Mouse (Mus musculus): ENCODE measurements around the gene Tlr5.

Tlr5 gene

DNA sequence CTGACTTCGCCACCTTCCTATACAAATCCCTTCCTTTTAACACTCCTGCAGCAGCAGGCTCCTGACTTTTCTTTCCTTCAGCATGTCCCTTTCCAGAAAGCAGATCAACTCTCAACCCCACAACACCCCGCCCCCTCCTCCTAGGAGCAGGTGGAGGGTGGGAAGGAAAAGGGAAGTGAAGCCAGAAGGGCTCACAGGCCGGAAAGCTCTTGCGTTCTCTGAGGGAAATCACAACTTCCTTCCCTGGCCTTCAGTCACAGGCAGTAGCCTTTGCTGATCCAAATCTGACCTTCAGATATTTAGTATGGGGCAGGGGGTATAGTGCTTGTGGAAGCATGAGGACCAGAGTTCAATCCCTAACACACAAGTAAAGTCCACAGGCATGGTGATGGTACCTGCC is 921 bp upstream of the Tlr5 start:
- no peak for DNase-seq (ENCODE audit: low read depth in 2 of 2, low spot score in 2 of 2)

DNA sequence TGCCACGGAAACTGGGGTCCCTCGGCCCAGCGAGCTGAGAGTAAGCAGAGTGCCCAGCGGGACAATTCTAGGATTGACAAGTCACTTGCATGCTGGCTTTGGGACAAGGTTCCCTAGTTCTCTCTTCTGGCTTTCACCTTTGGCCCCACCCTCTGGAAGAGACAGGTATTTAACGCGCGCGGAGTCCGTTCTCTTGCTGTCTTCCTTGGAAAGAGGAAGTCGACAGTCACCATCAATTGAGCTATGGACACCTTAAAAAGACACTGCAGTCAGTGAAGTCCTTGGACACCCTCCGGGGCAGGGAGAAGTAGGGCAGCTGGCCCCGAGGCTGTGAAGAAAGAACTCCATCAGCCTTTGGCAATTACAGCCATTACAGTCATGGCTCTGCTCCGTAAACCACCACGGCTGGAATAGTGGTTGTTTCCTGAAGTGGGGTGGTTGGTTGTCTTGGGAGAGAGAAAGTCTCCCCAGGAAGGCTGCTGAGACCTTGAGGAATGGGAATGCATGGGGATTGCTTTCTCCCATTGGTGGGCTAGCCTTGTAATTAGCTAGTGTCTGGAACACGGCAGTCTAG is 546 bp downstream of the Tlr5 start:
- no peak for DNase-seq (ENCODE audit: low read depth in 2 of 2, low spot score in 2 of 2)

DNA sequence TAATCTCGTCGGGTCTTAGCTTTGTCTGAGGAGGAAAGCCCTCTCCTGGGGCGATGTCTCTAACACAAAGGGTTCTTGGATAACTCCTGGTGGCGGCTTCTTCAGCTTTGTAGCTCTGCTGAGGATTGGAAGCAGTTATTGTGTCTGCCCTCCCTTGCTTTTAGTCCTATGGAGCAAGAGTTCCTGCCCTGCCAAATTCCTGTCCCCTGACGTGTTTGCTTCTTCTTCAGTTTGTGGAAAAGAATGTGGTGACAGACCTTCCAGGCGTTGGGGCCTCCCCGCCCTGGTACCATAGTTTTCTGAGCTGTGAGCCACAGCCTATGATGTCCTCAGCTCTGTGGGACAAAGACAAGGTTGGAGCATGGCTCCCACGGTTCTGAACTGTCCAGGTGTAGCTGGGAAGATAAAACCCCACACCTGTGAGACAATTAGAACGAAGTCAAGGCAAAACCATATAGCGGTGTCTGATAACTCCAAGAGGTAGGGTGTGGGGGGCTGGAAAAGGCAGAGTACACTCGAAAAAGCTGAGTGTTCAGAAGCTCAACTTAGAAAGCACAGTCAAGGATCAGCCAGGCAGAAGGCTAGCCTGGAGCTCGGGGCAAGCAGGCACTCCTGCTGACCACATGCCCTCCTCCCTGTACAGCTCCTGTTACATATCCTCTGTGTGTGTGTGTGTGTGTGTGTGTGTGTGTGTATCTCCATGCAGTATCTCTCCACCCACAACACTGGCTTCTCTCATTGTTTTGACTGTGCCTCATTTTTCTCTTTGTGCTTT is 1.8 kb downstream of the Tlr5 start:
- no peak for DNase-seq (ENCODE audit: low read depth in 2 of 2, low spot score in 2 of 2)

DNA sequence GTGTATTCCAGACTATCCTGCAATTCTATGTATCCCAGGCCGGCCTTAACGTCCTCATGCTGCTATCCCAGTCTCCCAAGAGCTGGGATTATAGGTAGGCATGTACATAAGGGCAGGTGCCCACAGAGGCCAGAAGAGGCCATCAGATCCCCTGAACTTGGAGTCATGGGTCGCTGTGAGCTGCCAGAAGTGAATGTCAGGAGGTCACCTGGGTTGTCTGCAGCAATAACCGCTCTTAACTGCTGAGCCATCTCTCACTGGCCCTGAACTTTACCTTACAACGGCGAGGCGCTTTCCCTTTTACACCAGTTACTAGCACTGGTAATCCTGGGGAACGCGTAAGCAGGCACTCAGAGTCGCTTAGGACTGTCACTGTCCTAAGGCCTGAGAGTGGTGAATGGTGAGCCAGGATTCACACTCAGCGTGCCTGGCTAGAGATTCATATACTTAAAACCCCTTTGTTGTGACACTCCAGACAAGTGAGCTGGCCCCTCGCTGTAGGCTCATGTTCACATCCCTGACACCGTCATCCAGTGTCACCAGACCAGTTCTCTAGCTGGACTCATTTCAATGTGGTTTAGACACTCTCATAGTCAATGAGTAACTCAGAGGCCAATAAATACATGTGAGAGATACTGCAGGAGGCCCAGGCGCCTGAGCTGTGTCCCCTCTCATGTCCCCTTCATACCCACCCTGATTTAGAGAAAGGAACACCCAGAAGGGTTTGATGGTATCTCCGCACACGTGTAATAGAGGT is 2.6 kb downstream of the Tlr5 start:
- no peak for DNase-seq (ENCODE audit: low read depth in 2 of 2, low spot score in 2 of 2)

DNA sequence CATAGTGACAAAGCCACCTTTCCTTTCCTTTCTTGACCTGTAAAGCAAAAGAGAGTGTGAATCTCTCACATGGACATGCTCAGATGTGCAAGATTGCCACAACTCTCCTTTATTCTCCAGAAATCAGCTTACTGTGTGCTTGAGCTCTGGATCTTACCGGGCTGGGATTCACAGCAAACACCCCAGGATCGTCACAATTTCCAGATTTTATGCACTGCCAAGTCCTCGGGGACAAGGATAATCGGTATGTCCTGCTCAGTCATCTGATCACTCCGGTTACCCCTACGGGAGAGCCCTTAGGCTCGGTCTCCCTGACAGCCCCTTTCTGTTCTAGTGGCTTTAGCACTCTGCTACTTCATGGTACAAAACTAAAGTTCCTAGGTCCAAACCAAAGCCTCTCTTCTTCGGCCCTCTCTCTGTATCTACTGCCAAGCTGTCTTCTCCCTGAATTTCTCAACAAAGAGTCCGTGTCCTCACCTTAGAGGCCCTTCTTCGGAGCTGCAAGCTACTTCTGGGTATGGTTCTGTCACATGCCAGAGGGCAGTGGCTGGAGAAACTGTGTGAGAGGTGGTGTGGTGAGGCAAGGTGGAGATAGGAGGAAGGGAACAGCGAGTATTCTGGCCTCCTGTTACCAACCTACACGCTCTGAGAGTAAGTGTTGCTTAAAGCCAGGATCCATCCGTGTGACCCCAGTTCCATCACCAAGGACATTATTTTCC is 3.4 kb downstream of the Tlr5 start:
- DNase-seq (ENCODE audit: low read depth in 2 of 2, low spot score in 2 of 2): no peak

DNA sequence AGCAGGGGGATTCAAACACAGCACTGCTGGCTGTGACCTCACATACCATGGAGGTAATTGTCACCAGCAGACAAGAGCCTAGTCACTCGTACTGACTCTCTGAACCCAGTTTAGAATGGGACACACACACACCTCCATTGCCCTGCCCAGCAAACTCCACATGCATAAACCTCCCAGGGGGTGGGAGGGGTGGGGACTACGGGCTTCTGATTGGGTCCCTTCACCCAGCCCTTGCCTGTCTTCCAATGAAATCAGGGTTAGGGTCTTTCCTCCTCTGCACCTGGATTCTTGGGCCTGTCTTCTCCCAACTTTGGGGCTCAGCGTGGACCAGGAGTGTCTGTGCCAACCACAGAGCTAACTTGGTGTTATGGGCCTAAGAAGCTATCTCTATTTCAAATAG is 4.2 kb downstream of the Tlr5 start:
- DNase-seq (ENCODE audit: low read depth in 2 of 2, low spot score in 2 of 2): no peak

DNA sequence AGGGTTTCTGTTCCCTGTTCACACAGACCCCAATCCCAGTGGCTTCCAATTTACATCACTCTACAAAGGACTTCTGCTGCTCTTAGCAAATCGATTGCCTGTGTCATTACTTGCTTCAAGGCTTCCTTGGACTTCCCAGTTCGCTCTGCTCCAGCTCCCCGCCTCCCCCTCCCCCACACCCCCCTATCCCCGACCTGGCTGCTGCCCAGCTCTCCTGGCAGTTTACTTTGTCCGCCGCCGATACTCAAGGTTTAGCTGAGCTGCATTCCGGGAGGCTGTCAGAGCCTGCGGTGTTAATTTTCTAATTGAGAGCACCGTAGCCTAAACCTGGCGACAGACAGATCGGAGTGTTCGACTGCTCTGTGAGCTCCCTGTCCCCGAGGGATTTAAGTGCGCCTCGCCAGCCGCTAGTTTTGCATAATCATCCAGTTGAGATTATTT is 4.7 kb downstream of the Tlr5 start:
- no peak for DNase-seq (ENCODE audit: low read depth in 2 of 2, low spot score in 2 of 2)

DNA sequence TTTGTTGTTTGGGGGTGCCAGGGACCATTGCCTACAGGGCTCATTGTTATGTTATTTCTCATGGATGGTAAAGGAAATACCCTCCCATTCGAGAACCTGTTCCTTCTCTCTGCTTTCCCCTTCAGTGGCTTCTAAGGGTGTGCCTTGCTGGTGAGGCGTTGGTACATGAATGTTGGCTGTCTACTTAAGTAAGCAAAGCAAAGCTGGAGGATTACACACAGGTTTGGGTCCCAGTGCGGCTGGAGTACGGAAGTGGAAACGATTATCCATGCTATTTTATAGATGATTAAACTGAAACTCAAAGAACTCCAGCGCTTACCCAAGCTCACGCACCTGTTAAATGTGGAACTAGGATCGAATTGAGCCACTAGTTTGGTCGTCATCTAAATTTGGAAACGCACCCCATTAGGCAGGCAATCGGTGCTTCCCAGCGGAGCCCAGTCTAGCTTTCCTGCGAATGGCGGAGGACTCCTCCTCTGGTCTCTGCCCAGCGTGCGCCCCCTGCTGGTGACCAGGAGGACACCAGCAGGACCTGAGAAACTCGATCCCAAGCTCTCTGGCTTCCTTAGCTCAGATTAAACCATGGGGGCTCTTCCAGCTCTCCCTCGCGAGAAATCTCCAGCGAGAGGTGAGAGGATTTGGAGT is 5.3 kb downstream of the Tlr5 start:
- DNase-seq (ENCODE audit: low read depth in 2 of 2, low spot score in 2 of 2): peak; percentile 62 to 64

DNA sequence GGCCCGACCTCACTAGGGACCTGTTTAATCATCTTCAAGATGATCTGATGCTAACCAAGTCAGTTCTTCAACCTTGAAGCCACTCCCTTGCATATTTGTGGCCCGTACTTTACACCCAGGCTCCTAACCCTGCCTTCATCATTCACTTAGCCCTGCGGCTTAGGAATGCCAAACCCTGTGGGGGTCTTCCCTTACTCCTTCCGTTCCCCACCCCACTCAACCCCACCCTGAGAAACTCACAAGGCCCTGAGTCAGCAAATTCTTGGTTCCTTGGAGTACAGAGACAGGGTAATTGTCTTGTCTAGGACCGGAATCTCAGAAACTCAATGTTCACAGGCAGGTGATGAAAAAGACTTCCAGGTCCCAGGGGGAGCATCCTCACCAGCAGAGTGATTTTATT is 6.5 kb downstream of the Tlr5 start:
- no peak for DNase-seq (ENCODE audit: low read depth in 2 of 2, low spot score in 2 of 2)

DNA sequence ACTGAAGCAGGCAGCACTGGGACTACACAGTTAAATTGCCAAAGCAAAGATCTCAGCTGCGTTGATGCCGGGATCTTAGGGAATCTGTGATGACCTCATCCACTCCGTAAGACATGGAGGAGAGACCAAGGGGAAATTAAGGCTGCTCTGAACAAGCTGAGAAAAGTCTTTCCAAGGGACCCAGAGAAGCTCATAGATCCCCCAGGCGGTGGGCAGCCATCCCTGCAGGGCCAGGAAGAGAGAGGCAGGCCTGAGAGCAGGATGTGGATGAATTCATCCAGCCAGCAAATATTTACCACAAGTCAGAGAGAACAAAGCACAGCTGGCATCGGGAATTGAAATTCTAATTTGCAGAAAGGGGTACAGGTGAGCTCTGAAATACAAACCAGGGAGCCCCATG is 8.7 kb downstream of the Tlr5 start:
- no peak for DNase-seq (ENCODE audit: low read depth in 2 of 2, low spot score in 2 of 2)

DNA sequence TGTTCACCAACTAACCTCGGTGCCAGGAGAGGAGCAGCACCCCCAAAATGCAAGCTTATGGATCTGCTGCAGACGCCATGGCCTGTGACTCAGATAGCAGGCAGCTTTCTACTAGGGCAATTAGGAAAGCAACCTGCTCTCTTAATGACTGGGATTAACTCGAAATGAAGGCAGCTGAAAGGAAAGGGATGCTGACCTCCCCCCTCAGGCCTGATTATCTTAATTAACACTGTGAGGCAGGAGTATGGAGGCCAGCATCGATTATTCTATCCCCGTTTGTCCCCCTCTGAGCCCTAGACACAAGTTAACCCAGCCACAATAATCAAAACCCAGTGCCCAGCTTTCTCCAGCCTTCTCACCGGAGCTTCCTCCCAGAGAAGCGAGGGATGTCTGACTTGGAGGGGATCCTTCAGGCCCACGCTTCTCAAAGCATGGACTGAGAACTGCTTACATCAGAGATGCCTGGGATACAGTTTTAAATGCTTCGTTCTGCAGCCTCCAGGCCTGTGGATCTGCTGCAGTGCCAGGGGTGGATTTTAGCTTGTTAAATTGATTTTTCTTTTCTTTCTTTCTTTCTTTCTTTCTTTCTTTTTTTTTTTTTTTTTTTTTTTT is 10.4 kb downstream of the Tlr5 start:
- DNase-seq (ENCODE audit: low read depth in 2 of 2, low spot score in 2 of 2): no peak

DNA sequence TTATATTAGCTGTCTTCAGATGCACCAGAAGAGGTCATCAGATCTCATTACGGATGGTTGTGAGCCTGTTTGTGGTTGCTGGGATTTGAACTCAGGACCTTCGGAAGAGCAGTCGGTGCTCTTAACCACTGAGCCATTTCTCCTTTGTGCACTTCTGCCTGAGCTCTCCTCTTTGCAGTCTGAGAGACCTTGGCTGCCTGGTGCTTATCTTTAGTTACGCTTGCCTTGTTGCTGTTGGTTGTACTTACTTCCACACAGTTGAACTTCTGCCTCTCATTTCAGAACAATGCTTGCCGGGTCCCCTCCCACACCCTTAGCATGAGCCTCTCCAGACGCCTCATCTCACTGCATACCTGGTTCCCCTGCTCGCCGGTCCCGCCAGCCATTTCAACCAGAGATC is 14.1 kb downstream of the Tlr5 start:
- no peak for DNase-seq (ENCODE audit: low read depth in 2 of 2, low spot score in 2 of 2)

DNA sequence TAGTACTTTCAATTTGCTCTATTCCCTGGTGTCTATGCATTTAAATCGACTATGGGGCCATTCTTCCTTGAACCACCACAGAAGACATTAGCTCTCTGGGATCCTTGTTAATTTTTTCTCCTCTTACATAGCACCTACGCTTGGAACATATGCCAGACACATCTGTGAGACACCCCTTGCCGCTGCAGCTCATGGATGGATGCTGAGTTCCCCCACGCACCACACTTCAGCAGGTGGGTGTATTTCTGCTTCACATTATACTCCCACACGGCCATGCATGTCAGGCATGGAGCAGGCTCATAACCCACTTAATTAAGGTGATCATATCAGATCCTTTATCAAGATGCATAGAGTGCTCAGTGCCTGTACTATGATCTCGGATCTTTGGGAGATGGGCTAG is 17.7 kb downstream of the Tlr5 start:
- DNase-seq (ENCODE audit: low read depth in 2 of 2, low spot score in 2 of 2): no peak

DNA sequence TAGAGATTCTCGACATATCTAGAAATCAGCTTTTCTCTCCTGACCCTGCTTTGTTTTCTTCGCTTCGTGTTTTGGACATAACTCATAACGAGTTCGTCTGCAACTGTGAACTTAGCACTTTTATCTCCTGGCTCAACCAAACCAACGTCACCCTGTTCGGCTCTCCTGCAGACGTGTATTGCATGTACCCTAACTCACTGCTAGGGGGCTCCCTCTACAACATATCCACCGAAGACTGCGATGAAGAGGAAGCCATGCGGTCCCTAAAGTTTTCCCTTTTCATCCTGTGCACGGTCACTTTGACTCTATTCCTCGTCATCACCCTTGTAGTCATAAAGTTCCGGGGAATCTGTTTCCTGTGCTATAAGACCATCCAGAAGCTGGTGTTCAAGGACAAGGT is 20.2 kb downstream of the Tlr5 start:
- no peak for DNase-seq (ENCODE audit: low read depth in 2 of 2, low spot score in 2 of 2)

DNA sequence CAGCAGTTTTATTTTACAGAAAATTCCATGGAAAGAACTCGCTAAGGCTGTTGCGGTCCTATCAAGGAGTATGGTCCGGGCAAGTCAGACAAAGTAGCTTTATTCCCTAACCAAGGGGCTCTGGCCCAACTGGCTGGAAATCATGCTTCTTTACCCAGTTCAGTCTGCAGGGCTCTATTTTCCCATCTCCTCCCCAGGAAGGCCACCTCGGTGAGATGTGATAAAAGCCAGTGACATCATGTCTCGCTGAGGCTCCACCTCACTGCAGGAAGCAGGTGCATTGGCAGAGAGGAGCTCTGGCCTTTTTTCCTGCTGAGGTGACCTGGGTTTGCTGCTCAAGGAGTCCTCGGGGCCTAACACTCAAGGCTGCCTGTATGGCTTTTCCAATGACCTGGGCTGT is 26.1 kb downstream of the Tlr5 start:
- DNase-seq (ENCODE audit: low read depth in 2 of 2, low spot score in 2 of 2): no peak

DNA sequence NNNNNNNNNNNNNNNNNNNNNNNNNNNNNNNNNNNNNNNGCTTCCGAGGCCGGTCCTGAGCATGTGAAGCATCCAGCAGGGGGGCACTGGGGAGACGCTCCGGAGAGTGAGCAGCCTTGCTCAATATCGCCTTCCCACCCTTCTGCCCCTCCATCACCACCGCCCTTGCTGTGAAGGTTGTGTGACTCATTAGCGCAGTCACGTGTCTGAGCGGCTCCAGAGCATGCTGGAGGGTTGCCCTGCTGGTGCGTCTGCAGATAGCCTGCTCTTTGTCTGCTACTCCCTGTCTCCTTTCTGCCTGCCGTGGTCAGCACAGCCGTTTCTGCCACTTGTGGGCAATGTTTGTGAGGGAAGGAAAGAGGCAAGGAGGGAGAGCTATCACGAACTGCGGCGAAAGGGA is 28.4 kb downstream of the Tlr5 start:
- DNase-seq (ENCODE audit: low read depth in 2 of 2, low spot score in 2 of 2): peak; percentile 65 to 70

DNA sequence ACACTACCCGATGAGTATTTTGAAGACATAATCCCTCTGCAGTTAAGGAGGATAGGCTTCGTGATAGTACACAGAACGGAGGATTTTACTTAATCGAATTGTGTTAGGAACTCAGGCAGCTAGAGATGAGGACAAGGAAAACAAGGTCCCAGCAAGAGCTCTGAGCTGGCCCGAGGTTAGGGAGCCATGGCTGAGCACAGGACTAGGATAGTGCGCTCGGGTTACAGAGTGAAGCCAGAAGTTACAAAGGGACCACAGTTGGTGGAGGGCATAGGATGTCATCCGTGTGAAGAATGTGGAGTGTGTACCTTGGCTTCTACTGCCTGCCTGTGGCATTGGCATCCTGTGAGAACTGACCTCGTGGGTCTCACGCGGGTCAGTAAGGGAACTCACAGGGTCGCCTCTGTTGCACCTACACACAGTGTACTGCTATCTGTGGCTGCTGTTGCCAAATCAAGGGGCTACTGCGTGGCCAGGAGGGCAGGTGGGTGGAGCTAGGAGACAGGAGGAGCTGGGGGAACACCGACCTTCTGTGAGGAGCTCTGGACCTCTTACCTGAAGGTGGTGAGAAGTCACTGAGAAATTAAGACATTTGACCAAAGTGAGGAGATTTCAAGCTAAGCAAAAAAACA is 29.0 kb downstream of the Tlr5 start:
- DNase-seq (ENCODE audit: low read depth in 2 of 2, low spot score in 2 of 2): no peak

DNA sequence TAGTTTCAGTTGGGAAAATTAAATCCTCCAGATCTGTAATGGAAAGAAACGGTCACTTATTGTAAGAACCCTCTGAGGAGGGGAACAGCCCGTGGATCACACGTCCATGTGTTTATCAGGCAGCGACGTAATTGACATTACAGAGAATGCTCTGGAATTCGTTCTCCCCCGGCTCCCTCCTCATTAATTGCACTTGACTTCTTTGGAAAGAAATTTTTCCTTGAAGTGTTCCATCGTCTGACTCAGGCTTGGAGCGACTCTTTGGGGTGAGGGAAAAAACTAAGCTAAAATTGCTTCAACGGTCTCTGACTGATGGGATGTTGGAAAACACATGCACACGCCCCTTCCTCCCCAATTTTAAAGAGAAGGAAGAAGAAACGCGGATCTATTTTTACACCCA is 31.7 kb downstream of the Tlr5 start:
- no peak for DNase-seq (ENCODE audit: low read depth in 2 of 2, low spot score in 2 of 2)

DNA sequence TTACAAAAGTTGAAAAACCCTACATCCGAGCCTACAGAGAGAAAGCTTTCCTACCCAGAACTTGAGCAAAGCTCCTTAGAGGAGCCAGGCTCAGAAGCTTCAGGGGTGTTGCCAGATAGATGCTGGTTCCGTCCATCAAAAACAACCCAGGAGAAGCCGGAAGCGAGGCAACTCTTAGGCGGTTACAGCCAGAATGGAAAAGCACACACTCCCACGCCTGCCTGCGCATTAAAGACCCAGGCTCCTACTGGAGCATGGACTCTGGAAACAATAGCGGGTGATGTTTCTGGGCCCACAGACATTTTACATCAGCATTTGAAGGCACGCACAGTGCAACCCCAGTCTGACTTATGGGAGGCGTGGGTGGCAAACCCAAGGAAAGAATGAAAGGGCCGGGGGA is 32.2 kb downstream of the Tlr5 start:
- DNase-seq (ENCODE audit: low read depth in 2 of 2, low spot score in 2 of 2): no peak

DNA sequence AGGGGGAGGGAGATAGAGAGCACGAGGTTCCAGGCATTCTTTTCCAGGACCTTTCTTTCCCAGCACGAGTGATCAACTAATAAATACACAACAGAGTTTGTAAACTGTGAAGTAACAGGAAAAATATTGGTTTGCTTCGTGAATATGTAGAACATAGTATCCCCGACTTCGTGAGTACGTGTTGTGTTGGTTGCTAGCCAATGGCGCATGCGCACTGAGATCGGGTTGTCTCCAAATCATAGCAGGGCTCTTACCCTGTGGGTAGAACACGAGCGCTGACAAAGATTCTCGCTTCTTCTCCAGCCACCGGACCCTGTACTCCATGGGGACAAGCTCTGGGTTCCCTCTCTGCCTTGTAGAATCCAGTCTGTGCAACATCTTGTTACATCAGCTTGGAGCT is 33.2 kb downstream of the Tlr5 start:
- no peak for DNase-seq (ENCODE audit: low read depth in 2 of 2, low spot score in 2 of 2)

All from CD8-positive naive resting alpha-beta T cell, adult 2 months (primary cell).